Mouse (Mus musculus): ENCODE results near the gene Olfr1212. TPM values are rescaled to one million over a fixed set of nuclear protein-coding genes. Genes with fewer than 3 reads are reported as not detected.

Olfr1212 gene
- not detected for total RNA-seq (2022)

GRCm38 (mm10) chr2:88953669-88954068 lies at the start of gene Olfr1212:
TSS of gene Olfr1212 (plus strand) at chr2:88953969.
- DNase-seq (ENCODE audit: low spot score in 2 of 2), result no peak

GRCm38 (mm10) chr2:88915057-88915456 lies 38.7 kb upstream of the Olfr1212 start, which contains the start of gene Olfr1209:
TSS of gene Olfr1209 (minus strand) at chr2:88915157.
- DNase-seq (ENCODE audit: low spot score in 2 of 2), result no peak

- DNase-seq (ENCODE audit: low spot score in 2 of 2), result no peak
These were observed 15.8 kb upstream of the Olfr1212 start, which contains the start of gene Olfr1211 for GRCm38 (mm10) chr2:88938011-88938410. TSS of gene Olfr1211 (minus strand) at chr2:88938111.

- DNase-seq (ENCODE audit: low spot score in 2 of 2), result no peak
These were observed 26.4 kb downstream of the Olfr1212 start, which contains the start of gene Gm13762 for GRCm38 (mm10) chr2:88980181-88980580. TSS of gene Gm13762 (minus strand) at chr2:88980281.

- DNase-seq (ENCODE audit: low spot score in 2 of 2), result no peak
These were observed 38.8 kb downstream of the Olfr1212 start, which contains the start of gene Olfr1214 for GRCm38 (mm10) chr2:88992553-88992952. TSS of gene Olfr1214 (minus strand) at chr2:88992653.

- DNase-seq (ENCODE audit: low spot score in 2 of 2), result no peak
These were observed 53.1 kb downstream of the Olfr1212 start, which contains the start of gene Olfr1215 for GRCm38 (mm10) chr2:89006873-89007272. TSS of gene Olfr1215 (minus strand) at chr2:89006973.

Other genes with a start within 250 kb of the Olfr1212 start
- not detected for gene Olfr1196, start 249.4 kb upstream of the Olfr1212 start, total RNA-seq (2022)
- not detected for gene Olfr1197, start 221.6 kb upstream of the Olfr1212 start, total RNA-seq (2022)
- gene Olfr1198, start 202.6 kb upstream of the Olfr1212 start, total RNA-seq (2022), result not detected
- not detected for gene Olfr1199, start 193.5 kb upstream of the Olfr1212 start, total RNA-seq (2022)
- gene Olfr1200, start 183.5 kb upstream of the Olfr1212 start, total RNA-seq (2022), result not detected
- gene Olfr1201, start 160.9 kb upstream of the Olfr1212 start, total RNA-seq (2022), result not detected
- gene Olfr1202, start 139.5 kb upstream of the Olfr1212 start, total RNA-seq (2022), result not detected
- gene Olfr1205, start 124.2 kb upstream of the Olfr1212 start, total RNA-seq (2022), result not detected
- not detected for gene Olfr1204, start 104.7 kb upstream of the Olfr1212 start, total RNA-seq (2022)
- gene Olfr1206, start 90.7 kb upstream of the Olfr1212 start, total RNA-seq (2022), result not detected
- gene Olfr1208, start 51.7 kb upstream of the Olfr1212 start, total RNA-seq (2022), result not detected
- gene Olfr1209, start 38.8 kb upstream of the Olfr1212 start, total RNA-seq (2022), result not detected
- gene Olfr1211, start 15.9 kb upstream of the Olfr1212 start, total RNA-seq (2022), result not detected
- not detected for gene Gm13762, start 26.3 kb downstream of the Olfr1212 start, total RNA-seq (2022)
- not detected for gene Olfr1214, start 38.7 kb downstream of the Olfr1212 start, total RNA-seq (2022)
- gene Olfr1215, start 53.0 kb downstream of the Olfr1212 start, total RNA-seq (2022), result not detected
- gene Olfr1216, start 64.4 kb downstream of the Olfr1212 start, total RNA-seq (2022), result not detected
- gene Olfr1217, start 78.1 kb downstream of the Olfr1212 start, total RNA-seq (2022), result not detected
- not detected for gene Olfr1218, start 107.2 kb downstream of the Olfr1212 start, total RNA-seq (2022)
- not detected for gene Olfr1219, start 129.5 kb downstream of the Olfr1212 start, total RNA-seq (2022)
- gene Olfr1220, start 152.9 kb downstream of the Olfr1212 start, total RNA-seq (2022), result not detected
- not detected for gene Olfr1221, start 163.3 kb downstream of the Olfr1212 start, total RNA-seq (2022)
- not detected for gene Olfr1222, start 179.1 kb downstream of the Olfr1212 start, total RNA-seq (2022)
- gene Olfr1223, start 197.6 kb downstream of the Olfr1212 start, total RNA-seq (2022), result not detected
- not detected for gene Olfr1224-ps1, start 210.1 kb downstream of the Olfr1212 start, total RNA-seq (2022)
- not detected for gene Olfr1225, start 220.7 kb downstream of the Olfr1212 start, total RNA-seq (2022)
- gene Olfr1226, start 246.1 kb downstream of the Olfr1212 start, total RNA-seq (2022), result not detected